Mouse (Mus musculus): Measurements from ENCODE around the gene Iah1.

The Iah1 gene

DNA sequence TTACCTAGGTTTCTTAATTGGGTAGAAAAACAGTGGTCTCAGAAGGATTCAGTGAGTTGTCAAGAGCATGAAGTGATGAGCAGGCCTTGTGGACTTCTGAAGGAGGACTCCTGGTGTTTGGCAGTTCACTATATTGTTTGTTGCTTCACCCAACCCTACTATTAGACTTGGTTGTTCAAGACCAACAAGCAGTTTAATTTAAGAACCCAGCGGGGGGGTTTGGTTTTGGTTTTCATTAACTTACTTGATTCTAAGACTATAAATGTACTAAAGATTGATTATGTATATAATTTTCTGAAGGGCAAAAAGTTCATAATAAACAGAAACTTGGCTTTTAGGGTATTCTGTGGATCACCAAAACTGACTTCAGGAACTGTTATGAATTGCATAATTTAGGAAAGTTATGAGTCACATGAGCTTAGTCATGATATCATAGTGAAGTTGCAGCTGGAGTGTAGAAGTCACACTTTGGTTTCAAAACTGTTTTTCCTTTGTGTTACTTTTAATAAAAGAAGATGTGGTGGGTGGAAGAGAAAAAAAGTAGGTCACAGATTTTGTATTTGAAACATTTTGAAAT lies 53.9 kb downstream of the Iah1 start:
- no peak for DNase-seq

DNA sequence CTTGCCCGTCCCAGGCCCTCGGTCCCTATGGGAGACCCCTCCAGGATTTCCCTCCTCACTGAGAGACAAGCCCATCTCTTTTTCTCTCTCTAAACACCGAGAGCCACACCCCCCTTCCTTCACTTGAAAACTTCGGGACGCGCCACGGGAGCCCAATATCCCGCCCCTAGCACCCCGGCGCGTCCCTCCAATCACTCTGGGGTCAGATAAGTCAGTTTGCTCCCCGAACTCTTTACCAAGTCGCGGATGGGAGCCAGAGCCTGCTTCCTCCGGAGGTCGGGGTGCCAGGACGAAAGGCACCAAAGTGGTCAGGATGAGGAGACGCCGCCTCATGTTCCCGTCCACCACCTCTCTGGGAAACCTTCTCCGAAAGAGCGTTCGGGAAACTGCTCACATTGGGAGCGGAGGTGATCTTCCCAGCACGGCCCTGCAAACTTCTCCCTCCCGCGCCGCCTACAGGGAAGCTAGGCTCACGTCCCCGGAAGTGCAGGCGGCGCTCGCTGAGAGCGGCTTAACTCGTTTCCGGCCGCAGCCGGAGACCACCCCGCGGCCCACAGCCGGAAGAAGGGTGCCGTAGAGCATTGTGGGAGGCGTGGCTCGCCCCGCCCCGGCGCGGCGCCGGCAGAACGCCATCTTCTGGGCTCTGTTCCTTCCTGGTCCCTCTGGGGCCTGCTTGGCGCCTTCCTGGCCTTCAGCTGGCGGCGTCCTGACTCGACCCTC lies 57.1 kb downstream of the Iah1 start, which contains the start of gene Adam17:
Gene Adam17, minus strand, starts transcription at position 533 of the 720 bp plus-strand sequence.
- peak; percentile 97 to 98 for DNase-seq

Data from cerebellum, postnatal 25 days (tissue).